Mouse (Mus musculus) mature B cell (primary cell): ENCODE data around the gene Gpc2.

Source experiments
- in situ Hi-C: fragments of 300-500 bp; cut with MboI; formaldehyde crosslinking; loops from 2 replicates; pipeline ENCODE4 v1.14.3; 2019

Gene Gpc2

DNA sequence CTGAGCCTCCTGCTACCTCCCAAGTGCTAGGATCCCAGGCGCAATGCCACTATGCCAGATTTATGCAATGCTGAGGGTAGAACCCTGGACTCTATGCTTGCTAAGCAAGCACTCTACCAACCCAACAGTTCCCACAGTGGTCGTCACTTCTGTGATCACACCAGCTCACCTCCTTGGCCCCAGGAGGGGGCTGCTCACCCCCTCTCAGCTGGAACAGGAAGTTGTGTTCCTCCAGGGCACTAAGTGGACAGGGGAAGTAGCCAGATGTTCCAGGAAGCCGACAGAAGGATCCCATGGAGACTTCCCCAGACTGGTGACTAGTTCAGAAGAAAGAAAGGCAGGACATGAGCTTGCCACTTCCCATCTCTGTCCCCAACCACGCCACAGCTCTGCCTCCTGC lies 17.8 kb downstream of the Gpc2 start:
- in situ Hi-C loops = no loop called here

DNA sequence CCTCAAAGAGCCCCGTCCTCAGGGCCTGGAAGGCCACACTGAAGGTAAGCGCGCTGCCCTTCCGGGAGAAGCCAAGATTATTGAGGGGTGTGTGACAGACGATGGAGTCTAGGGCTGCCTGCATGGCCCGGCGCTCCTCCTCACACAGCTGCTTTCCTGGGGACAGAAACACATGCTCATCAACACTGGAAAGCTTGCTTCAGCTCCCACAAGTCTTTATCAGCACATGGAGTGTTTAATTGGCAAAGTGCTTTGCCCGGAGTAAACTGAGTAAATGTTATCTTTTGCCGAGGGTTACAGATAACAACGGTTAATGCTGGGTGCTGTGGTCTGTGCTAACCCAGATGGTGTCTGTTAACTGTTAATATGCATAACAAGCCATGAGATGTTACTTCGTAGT lies 19.0 kb downstream of the Gpc2 start:
- in situ Hi-C loops = no loop called here

DNA sequence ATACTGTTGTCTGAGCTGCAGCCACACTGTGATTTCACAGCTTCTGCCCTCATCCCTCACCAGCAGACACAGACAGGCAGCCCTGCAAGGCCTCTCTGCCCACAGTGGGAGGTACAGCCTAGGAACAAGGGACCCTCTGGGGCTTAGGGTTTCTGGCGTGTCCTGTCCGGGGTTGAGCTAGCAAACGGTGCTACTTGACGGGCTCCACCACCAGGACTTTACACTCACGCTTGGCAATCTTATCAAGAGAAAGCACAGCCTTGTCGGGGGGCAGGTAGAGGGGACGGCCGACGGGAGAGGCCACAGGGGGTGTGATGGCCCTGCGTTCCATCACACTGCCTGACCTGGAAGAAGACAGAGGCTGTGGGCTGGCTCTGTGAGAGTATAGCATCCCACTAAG lies 19.8 kb downstream of the Gpc2 start:
- in situ Hi-C loops = no loop called here

DNA sequence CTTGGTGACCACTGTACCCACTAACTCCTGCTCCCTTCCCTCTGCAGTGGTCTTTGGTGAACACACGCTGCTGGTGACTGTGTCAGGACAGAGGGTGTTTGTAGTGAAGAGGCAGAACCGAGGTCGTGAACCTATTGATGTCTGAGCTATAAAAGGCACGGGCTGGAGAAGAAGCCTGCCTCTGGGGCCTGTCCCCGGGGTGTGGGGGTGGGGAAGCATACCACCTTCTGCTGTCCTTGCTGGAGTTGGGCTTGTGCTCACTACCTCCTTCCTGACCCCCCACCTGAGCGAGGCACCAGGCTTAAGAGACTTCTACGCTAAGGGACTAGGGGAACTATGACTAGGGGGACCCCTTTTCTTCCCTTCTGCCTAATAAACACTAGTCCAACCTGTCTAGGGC lies 20.8 kb downstream of the Gpc2 start:
- in situ Hi-C loops = no loop called here

DNA sequence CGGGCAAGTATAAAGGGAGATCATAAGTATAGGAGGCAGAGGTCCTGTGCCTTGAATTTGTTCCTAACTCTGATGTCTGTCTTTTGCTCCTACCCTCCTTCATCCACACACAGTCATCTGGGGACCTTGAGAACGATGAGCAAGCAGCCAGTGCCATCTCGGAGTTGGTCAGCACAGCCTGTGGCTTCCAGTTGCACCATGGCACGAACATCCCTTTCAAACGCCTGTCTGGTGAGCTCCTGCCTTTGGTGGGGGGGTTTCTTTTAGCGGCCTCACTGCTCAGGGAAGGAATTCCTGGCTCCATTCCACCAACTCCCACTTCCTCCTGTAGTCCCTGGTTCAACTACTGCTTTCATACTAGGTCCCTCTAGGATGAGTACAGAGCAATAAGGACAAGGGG lies 21.3 kb downstream of the Gpc2 start:
- in situ Hi-C loops = no loop called here

DNA sequence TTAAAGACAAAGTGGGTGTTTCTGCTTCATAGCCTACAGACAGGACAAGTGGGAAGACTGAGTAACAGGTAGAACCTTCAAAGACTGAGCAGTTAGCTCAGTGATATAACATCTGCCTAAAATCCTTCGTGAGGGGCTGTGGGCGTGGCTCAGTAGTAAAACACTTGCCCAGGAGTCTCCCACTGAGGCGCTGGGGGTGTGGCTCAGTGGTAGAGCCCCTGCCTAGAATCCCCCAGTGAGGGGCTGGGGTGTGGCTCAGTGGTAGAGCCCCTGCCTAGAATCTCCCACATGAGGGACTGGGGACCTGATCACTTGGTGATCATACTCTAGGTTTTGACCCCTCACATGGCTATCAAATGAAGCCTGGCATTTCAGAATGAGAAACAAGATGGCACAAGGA lies 21.7 kb downstream of the Gpc2 start:
- in situ Hi-C loops = no loop called here

DNA sequence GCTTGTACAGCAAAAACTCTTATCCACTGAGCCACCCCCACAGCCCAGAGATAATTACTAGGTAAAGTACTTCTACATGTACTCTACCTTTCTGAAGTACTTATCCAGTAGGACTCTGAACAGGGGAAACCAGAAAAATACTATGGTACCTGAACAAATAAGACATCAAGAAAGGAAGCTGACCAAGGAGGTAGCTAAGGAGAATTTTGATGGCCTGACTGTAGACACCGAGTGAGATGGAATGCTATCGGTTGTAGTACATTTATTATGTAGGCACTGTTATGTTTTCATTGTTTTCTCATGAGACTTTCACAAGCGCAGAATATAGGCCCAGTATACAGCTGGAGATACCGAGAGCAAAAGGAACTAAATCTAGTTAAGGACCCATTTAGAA lies 22.2 kb downstream of the Gpc2 start:
- in situ Hi-C loops = no loop called here

DNA sequence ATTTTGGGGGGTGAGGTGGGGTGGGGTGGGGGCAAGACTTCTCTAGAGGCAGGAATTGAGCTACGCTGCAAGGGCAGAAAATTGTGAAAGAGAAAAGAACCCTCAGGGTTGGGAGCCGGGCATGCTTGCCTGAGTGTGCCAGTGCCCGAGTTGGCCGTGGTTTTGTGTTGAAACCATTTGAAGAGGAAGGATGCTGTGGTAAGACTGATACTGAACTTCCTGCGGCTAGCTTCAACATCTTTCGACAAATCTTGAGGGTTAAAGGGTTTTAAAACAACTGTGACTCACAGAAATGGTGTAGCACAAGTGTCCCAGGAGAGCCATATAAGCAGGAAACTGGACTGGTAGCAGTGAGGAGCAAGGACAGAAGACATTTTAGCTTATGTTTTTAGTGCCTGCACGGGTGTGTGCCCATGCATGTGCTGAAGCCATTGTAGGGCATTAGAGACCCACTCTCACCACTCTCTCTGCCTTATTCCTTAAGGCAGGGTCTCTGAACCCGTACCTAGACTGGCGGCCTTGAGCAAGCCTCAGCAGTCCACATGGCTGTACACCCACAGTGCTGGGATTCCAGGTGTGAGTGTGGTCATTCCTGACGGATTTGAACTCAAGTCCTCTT lies 22.7 kb downstream of the Gpc2 start:
- in situ Hi-C loops = no loop called here

DNA sequence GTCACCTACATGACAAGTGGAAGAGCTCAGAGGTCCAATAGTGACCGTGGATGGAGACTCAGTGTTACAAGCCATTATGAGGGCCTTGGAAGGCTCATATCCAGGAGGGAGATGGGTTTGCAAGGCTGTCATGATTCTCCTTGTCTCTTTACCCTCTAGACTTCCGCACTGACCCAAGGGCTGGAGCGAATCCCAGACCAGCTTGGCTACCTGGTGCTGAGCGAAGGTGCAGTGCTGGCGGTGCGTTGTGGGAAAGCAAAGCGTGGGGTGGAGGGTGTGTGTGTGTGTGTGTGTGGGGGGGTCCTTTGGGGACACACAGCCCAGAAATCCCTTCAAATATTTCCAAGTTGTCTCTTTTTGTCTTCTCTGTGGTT lies 23.7 kb downstream of the Gpc2 start:
- in situ Hi-C loops = no loop called here

DNA sequence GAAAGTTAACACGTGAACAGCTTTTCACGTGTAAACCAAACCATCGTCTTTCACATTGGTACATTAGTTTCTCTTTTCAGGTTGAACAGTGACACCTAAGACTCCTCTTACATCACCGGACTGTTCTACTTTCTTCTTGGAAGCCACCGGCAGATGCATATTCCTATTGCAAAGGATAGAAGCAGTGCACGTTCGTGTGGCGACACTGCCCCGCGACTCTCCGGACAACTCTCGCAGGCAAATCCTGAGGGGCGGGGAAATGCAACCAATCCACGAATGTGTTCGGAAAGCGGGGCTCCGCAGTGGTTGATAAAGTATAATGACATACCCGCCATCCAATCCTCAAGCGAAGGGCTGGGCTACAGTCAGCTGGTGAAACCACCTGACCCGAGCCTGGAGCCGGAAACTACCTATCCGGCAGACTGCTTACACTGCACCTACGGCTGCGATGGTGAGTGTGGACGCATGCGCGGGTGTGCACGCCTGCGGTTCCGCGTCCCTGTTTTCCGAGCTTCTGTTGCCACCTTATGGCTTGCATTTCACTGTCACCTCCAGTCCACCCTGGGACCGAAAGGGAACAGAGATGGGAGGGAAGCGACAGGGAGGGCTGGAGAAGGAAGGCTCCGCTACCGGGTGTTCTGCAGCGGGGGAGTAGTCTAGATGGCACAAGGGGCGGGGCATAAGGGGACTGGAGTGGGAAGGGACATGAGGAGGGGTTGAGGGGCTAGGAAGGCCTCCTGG lies 24.3 kb downstream of the Gpc2 start, which contains the start of gene Lamtor4:
TSS of gene Lamtor4 (plus strand) at position 130 of the 741 bp plus-strand sequence.
- in situ Hi-C loops = no loop called here

DNA sequence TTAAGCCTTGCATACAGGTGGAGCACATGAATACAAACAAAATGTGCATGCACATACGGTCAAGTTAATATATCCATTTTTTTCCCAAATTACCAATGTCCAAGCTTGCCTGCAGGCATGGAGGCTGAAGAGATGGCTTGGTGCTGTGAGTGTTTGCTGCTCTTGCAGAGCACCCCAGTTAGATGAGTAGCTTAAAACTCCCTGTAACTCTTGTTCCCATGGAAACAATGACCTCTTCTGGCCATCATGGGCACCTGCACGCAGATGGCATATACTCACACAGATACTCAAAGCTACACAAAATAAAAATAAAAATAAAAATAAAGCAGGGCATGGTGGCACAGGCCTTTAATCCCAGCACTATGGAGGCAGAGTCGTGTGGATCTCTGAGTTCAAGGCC lies 26.7 kb downstream of the Gpc2 start:
- in situ Hi-C loops = no loop called here

DNA sequence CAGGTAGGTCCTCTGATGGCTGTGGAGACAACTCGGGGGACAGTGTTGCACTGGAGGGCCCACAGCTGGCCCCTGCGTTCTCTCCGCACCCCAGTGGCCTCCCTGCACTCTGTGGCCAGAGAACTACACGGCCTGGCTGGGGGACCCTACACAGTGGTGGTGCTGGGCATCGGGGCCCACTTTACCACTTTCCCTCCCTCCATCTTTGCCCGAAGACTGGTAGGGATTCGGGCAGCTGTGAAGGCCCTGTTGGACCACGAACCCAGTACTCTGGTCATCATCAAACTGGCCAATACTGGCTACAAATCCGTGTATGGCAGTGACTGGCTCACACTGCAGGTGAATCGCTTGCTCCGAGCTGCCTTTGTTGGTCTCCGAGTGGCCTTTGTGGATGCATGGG lies 28.7 kb downstream of the Gpc2 start:
- in situ Hi-C loops = no loop called here

DNA sequence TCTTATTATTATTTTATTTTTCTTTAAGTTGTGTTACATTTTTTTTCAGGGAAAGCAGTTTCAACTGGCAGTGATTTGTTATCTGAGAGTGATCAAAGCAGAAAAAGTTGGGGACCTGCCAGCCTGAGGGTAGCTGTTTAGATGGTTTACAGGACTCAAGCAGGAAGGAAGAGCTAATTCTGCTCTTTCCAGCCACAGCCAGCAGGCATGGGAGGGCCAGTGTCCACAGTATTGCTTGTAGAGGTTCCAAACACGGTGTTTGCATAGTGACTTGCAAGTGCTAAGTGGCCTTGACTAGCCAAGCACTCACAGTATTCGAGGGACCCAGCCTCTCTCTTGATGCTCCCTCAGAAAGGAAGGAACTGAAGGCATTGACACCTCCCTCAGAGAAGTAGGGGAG lies 38.3 kb downstream of the Gpc2 start:
- in situ Hi-C loops = no loop called here

DNA sequence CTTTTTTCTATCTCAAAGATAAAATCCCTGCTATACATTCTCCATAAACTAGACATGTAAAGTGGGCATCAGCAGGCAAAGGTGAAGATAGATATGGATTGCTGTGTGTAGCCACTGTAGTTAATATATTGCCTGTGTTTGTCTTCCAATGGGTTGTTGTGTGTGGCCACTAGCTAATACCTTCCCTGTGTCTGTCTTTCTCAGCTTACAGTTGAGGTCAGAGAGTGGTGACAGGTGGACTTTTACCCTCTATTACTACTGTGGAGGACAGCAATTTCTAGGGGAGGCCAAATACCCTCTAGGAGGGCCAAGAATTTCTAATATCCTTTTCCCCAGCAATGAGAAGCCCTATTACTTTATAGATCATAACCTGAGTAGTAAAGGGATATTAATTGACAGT lies 45.6 kb downstream of the Gpc2 start:
- in situ Hi-C loops = no loop called here

DNA sequence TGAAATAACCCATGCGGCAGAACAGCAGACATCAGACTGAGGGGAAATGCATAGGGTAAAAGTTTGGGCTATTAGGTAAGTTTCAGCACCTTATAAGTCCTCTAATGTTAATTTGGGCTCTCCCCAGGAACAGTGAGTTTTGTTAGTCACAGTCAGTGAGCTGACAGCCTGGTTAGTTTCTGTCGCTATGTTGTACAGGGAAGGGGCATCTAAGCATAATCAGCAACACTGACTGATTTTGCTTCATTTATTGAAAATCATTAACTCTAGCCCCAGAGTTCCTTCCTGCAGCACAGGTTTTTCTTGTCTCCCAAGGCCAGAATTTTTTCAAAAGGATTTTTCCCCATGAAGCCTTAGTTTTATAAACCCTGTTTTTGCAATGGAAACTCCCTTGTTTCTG lies 46.0 kb downstream of the Gpc2 start:
- in situ Hi-C loops = no loop called here

DNA sequence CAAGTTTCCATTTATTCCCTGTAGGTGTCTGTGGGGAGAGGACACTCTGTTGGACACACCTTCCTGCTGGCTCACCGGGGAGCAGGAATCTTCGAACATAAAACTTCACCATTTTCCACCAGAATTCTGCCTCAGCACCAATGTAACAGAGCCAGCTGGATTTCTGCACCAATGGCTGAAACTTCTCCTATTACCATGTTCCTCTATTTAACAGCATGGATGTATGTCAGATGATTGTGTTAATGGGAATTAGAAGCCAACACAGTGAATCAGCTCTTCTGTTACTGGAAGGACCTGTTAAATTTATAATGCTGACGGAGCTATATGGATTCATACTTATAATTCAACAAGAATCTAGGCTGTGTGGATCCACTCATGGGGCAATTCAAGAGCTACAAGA lies 50.3 kb downstream of the Gpc2 start:
- in situ Hi-C loops = no loop called here

DNA sequence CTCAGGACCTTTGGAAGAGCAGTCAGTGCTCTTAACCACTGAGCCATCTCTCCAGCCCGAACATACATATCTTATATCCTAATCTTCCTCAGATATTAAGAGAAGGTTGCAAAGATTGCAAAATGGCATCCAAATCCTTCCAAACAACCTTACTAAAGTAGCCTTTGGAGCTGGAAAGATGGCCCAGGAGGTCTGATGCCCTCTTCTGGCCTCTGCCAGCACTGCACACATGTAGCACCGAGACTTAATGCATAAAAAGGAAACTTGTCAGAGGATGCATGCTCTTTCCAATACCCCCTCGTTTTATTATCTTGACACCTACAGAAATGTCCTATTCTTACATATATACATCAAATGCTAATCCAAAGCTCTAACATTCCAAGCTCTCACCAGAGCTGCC lies 51.8 kb downstream of the Gpc2 start:
- in situ Hi-C loops = no loop called here

DNA sequence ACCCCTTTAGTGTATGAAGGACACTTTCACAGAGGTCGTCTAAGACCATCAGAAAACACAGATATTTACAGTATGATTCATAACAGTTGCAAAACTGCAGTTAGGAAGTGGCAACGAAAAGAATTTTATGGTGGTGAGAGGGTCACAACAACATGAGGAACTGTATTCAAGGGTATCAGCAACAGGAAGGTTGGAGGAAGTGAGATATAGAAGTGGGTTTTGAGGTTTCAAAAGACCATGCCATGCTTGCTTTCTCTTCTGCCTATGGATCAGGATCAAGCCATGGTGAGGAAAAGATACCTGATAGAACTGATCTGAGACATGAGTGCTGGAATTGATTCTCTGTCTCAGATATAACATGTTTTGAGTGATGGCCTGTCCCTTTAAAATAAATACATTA lies 52.4 kb downstream of the Gpc2 start:
- in situ Hi-C loops = no loop called here

DNA sequence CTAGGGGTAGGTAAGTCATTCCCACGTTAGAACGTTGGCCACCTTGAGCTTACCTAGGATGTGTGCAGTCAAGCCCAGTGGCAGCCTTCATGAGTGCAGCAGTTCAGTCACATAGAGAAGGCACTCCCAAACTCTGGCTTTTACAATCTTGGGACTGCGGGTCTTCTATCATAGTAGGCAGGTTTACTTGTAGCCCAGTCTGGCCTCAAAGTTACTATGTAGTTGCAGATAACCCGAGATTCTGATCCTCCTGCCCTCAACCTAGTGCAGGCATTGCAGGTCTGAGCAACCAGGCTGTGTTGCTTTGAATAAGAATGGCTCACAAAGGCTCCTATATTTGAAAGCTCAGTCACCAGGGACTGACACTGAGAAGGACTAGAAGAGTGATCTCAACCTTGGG lies 53.3 kb downstream of the Gpc2 start:
- in situ Hi-C loops = no loop called here

DNA sequence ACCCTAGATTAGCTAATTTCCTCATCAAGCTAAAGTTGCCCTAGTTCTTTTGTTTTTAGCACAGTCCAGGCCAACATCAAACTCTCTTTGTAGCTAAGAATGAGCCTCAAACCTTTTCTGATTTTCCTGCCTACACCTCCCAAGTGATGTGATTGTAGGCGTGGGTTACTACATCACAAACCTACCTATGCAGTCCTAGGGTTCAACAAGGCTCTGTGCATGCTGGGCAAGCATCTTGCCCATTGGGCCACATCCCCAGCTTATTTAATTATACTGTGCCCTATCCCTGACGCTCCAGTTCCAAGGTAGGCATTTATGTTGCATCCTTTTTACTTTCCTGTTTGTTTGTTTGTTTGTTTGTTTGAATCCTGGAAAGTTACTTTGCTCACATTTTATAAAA lies 54.1 kb downstream of the Gpc2 start, which contains the start of gene Nxpe5:
TSS of gene Nxpe5 (plus strand) at position 199 of the 400 bp plus-strand sequence.
- in situ Hi-C loops = no loop called here
